26 mouse cellular contexts compared by ENCODE assay signal in the genomic region with DNA sequence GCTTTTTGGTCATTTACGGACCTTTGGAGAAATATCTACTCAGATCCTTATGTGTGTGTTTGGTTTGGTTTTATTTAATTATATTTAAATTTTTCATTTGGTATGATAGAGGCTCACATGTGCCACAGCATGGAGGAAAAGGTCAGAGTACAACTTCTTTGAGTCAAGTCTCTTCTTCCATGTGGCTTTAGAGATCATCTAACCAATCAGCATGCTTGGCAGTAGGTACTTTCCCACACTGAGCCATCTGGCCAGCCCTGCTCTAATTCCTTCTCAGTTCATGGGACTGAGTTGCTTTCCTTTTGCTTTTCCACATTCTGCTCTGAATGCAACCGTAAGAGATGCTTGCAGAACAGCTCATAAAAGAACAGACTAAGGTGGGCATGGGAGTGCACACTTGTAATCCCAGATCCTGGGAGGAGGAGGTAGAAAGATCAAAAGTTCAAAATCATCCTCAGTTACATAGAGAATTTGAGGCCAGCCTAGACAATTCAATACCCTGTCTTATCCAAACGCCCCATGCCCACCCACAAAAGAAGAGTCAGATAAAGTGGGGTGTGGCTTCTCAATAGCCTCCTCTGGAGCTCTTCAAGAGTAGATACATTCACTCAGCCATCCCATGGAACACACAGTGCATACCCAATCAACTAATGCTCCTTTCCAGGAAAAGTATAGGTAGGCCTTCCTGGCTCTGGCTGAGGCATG.
DNase-seq lines count a peak whose midpoint lies in the region; ATAC-seq and TF ChIP-seq lines count a peak whose summit lies in the region.
"Had no signal": no experiment of that assay in that cellular context is flagged by ENCODE, and none has a peak within 500 bp of the region (broad histone marks: within the 10 kb centered on the region; RNA-seq: fewer than 3 reads in every experiment).

No protein-coding gene starts in this region.

- peak; percentile 92 for ATAC-seq in liver, embryonic 12.5 days
- ATAC-seq in megakaryocyte progenitor cell, adult 5-6 weeks (replicated peaks; ENCODE audit: poor library complexity), result peak; percentile 82
- no peak for ATAC-seq in midbrain, postnatal 0 days (ENCODE audit: low FRiP score)
- ATAC-seq: inflammation-experienced regulatory T-cells, adult 6 months had no signal

- H3K4me1 ChIP-seq in liver, embryonic 12.5 days, result peaks cover 51% of the 10 kb centered on the region
- no peaks in the 10 kb centered on the region for H3K4me1 ChIP-seq in midbrain, postnatal 0 days (ENCODE audit: insufficient read depth, low read length)
- H3K4me1 ChIP-seq in kidney, adult 2 months (ENCODE audit: control insufficient read depth, insufficient read depth, low read length), result no peaks in the 10 kb centered on the region
- H3K4me1 ChIP-seq: embryonic facial prominence, embryonic 13.5 days; forebrain, embryonic 12.5 days; hindbrain, embryonic 13.5 days; neural tube, embryonic 12.5 days had no signal

- no peak for TF ChIP-seq POLR2A in kidney, adult 2 months (IDR thresholded peaks at IDR 0.05; ENCODE audit: low read depth, low read length)

- 53% methylated on average over 3 of the region's 3 CpGs for WGBS in liver, embryonic 12.5 days (ENCODE audit: insufficient replicate concordance)
- WGBS in midbrain, postnatal 0 days, result 87% methylated on average over 3 of the region's 3 CpGs
- 94% methylated on average over 3 of the region's 3 CpGs for WGBS in kidney, adult 2 months

- H3K27me3 ChIP-seq in liver, embryonic 12.5 days (replicated peaks), result no peaks in the 10 kb centered on the region
- no peaks in the 10 kb centered on the region for H3K27me3 ChIP-seq in midbrain, postnatal 0 days (ENCODE audit: insufficient read depth, low read length)
- no peaks in the 10 kb centered on the region for H3K27me3 ChIP-seq in kidney, adult 2 months (replicated peaks; ENCODE audit: control insufficient read depth, insufficient read depth, low read length)
- H3K27me3 ChIP-seq: embryonic facial prominence, embryonic 13.5 days; forebrain, embryonic 12.5 days; heart, embryonic 13.5 days; hindbrain, embryonic 13.5 days; neural tube, embryonic 12.5 days had no signal

- H3K9me3 ChIP-seq in liver, embryonic 12.5 days (replicated peaks), result no peaks in the 10 kb centered on the region
- H3K9me3 ChIP-seq in midbrain, postnatal 0 days (ENCODE audit: low read length), result no peaks in the 10 kb centered on the region
- H3K9me3 ChIP-seq: embryonic facial prominence, embryonic 13.5 days; forebrain, embryonic 12.5 days; hindbrain, embryonic 13.5 days; neural tube, embryonic 12.5 days had no signal

- H3K9ac ChIP-seq in liver, embryonic 12.5 days, result no peak overlapping the region
- H3K9ac ChIP-seq in midbrain, postnatal 0 days (replicated peaks; ENCODE audit: low read length, poor library complexity, severe bottlenecking), result no peak overlapping the region
- H3K9ac ChIP-seq: embryonic facial prominence, embryonic 13.5 days; forebrain, embryonic 12.5 days; heart, embryonic 13.5 days; hindbrain, embryonic 13.5 days; neural tube, embryonic 12.5 days had no signal

- no peak for TF ChIP-seq CTCF in midbrain, postnatal 0 days (IDR thresholded peaks at IDR 0.05)
- no peak for TF ChIP-seq CTCF in kidney, adult 2 months (conservative IDR thresholded peaks at IDR 0.05; ENCODE audit: insufficient read depth, insufficient read length, low read depth, low read length)

- peak overlapping the region; percentile 61 for H3K27ac ChIP-seq in liver, embryonic 12.5 days
- no peak overlapping the region for H3K27ac ChIP-seq in midbrain, postnatal 0 days (ENCODE audit: low read depth, low read length)
- no peak overlapping the region for H3K27ac ChIP-seq in kidney, adult 2 months (ENCODE audit: insufficient read depth, low read depth, low read length)
- H3K27ac ChIP-seq: embryonic facial prominence, embryonic 13.5 days; forebrain, embryonic 12.5 days; heart, embryonic 13.5 days; hindbrain, embryonic 13.5 days; neural tube, embryonic 12.5 days had no signal

- DNase-seq in cerebellum, postnatal 14 days, result peak; percentile 18 to 20
- DNase-seq in cerebellum, adult 11-12 months, result no peak
- DNase-seq in thymus, postnatal 25 days, result peak; percentile 0
- no peak for DNase-seq in thymus, postnatal 36 days
- DNase-seq in midbrain, postnatal 0 days (ENCODE audit: low spot score), result no peak
- no peak for DNase-seq in kidney, adult 2 months
- DNase-seq: adrenal gland, postnatal 25 days; cerebellum, adult 11 months; heart, adult 18-20 months; kidney, adult 8-10 months; kidney, postnatal 10 days; lung, adult 2 months; lung, postnatal 14 days; midbrain, embryonic 14.5 days; right cerebral cortex, postnatal 14 days; spleen, adult 18-20 months; thymus, adult 2 months had no signal

- H3K36me3 ChIP-seq in liver, embryonic 12.5 days, result no peaks in the 10 kb centered on the region
- no peaks in the 10 kb centered on the region for H3K36me3 ChIP-seq in midbrain, postnatal 0 days (ENCODE audit: insufficient read depth, low read length)
- no peaks in the 10 kb centered on the region for H3K36me3 ChIP-seq in kidney, adult 2 months (ENCODE audit: control insufficient read depth, insufficient read depth, low read length)
- H3K36me3 ChIP-seq: embryonic facial prominence, embryonic 13.5 days; forebrain, embryonic 12.5 days; heart, embryonic 13.5 days; hindbrain, embryonic 13.5 days; neural tube, embryonic 12.5 days had no signal

- peak overlapping the region; percentile 44 for H3K4me2 ChIP-seq in liver, embryonic 12.5 days
- H3K4me2 ChIP-seq in midbrain, postnatal 0 days (ENCODE audit: low read depth, low read length, poor library complexity, severe bottlenecking), result no peak overlapping the region
- H3K4me2 ChIP-seq: embryonic facial prominence, embryonic 13.5 days; forebrain, embryonic 12.5 days; heart, embryonic 13.5 days; hindbrain, embryonic 13.5 days; neural tube, embryonic 12.5 days had no signal

- no peak overlapping the region for H3K4me3 ChIP-seq in liver, embryonic 12.5 days
- no peak overlapping the region for H3K4me3 ChIP-seq in midbrain, postnatal 0 days (ENCODE audit: low read depth, low read length)
- no peak overlapping the region for H3K4me3 ChIP-seq in kidney, adult 2 months (ENCODE audit: insufficient read depth, low read depth, low read length)
- H3K4me3 ChIP-seq: embryonic facial prominence, embryonic 13.5 days; erythroblast, embryonic 14.5 days; forebrain, embryonic 12.5 days; heart, embryonic 13.5 days; hindbrain, embryonic 13.5 days; neural tube, embryonic 12.5 days had no signal

Comparison
In these comparisons a context has a peak if more than half of its experiments do, and no peak if none do; other contexts are left out.
1. DNase-seq: peak in cerebellum, postnatal 14 days (2 of 2) and thymus, postnatal 25 days (single experiment); none in cerebellum, adult 11-12 months (single experiment), thymus, postnatal 36 days (0 of 2), midbrain, postnatal 0 days (single experiment) and kidney, adult 2 months (single experiment).